Mouse (Mus musculus) lung, adult 18-20 months (tissue): ENCODE results near the gene Bud23.
A peak's percentile ranks its signal among the peaks of the same experiment; 100 is the strongest.
"Not testable (repeated sequence)": the region's sequence is repeated elsewhere in the genome, so short reads cannot be mapped to it uniquely, and the experiment has no call there.

Source experiments
- DNase-seq, 2 experiments: peaks; one replicate each; pipeline ENCODE4 v3.0.0; 2022; ENCODE audit warnings: mixed read lengths in 2 of 2

Gene Bud23

DNA sequence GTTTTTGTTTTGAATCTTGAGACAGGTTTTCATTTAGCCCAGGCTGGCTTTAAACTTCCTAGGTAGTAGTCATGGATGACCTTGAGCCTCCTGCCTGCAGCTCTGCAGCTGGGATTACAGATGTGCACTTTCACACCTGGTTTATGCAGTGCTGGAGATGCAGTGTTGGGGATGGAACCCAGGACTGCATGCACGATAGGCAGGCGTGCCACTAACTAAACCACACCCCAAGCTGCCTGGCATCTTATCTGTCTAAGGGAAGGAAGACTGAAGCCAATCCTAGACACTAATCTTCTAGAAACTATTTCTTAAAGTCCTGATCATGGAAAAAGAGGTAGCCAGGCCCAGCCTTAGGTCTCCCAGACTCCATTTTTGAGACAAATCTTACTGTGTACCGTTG, 5.7 kb upstream of the Bud23 start:
- no peak for DNase-seq

DNA sequence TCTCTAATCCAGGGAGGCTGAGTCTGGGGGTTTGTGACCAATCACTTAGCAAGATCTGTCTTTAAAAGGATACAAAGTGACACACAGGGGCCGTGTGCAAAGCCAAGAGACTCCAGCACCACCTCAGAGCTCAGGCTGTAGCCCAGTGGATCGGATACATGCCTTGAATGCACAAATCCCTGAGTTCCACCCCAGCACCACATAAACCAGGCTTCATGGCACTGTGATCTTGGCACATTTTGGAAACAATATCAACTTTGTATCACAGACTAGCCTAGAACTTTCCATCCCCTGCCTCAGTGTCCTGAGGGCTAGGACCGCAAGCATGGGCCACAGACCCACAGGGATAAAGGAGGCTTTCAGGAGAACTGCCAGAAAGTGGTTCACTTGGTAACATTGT, 1.2 kb upstream of the Bud23 start:
- DNase-seq: no peak

GRCm38 (mm10) chr5:135064382-135064766, 385 bp downstream of the Bud23 start:
- DNase-seq: no peak

GRCm38 (mm10) chr5:135063629-135064381, 954 bp downstream of the Bud23 start, which contains the start of gene Dnajc30:
Dnajc30 (plus strand) TSS chr5:135064202.
- DNase-seq: peak; percentile 96 to 97

DNA sequence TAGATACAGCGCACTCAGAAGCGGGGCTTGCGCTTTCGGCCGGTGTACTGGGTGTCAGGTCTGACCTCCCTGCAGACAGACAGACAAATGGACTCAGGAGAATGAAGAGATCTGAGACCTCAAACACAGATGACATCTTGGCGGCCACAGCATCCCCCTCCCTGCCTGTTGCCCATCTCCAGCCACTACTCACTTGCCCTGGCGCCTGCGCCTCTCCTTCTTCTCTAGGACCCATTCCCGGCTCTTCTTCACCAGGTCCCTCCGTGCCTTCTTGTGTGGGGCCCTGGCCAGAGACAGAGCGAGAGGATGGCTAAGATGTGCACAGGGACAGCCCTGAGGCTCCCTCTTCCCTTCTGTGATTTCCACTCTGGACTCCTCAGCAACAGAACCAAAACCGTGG, 11.4 kb downstream of the Bud23 start:
- DNase-seq: no peak

GRCm38 (mm10) chr5:135049268-135049667, 15.5 kb downstream of the Bud23 start:
- DNase-seq: not testable (repeated sequence)

DNA sequence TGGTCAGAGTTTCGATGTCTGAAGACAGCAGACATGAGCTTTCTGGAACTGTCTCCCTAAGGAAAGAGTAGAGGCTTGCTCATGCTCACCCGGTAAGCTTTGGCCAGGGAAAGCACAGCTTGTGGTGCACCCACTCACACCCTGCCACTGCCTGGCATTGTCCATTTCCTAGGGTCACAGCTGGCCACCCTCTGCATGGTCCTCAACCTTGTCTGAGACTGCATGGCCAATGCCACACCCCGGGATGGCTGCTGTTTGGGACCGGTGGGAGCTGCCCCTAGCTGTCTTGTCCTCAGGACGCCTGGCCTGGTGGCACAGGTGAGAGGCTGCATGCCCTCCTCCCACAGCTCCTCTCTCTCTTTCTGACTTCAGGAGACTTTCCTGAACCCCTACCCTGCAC, 16.2 kb downstream of the Bud23 start:
- DNase-seq: no peak

GRCm38 (mm10) chr5:135044575-135044974, 20.2 kb downstream of the Bud23 start:
- DNase-seq: no peak

GRCm38 (mm10) chr5:135042105-135042788, 22.5 kb downstream of the Bud23 start:
- no peak for DNase-seq

GRCm38 (mm10) chr5:135040777-135041176, 24.0 kb downstream of the Bud23 start:
- DNase-seq: no peak

DNA sequence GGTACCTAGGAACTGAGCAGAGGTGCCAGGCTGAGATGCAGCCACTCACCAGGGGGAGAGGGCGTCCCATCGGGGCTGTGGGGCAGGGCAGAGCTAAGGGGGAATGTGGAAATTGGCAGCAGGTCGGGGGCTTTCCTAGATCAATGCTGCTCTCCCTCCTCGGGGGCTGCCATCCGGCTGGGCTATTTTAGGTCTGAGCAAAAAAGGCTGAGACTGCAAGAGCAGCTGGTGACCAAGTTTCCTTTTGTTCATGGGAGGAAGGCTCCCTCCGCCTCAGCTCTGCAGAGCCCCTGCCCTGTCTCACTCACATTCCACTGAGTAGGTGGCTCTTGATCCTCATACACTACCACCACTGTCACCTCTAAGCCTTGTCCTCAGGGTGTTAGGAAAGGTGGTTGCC, 24.7 kb downstream of the Bud23 start:
- DNase-seq: no peak

- no peak for DNase-seq
Observed at GRCm38 (mm10) chr5:135039541-135039940, 25.2 kb downstream of the Bud23 start.

DNA sequence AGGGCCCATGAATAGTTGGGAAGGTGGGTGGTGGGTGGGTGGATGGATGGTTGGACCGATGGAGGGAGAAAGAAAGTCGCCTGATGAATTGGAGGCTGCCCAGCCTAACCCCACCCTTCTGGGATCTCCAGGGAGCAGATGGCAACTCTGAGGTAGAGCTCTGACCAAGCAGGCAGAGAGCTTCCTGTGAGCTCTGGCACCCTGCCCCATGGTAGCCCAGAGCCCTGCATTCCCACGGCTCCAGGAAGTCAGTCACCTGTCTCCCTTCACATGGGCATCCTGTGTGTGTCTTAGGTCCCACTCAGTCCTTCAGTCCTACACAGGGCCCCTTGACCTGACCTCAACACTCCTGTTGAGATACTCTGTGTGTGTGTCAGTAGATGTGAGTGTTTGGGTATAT, 26.8 kb downstream of the Bud23 start:
- DNase-seq: no peak

- DNase-seq: no peak
Observed at GRCm38 (mm10) chr5:135035608-135036359, 29.0 kb downstream of the Bud23 start.

DNA sequence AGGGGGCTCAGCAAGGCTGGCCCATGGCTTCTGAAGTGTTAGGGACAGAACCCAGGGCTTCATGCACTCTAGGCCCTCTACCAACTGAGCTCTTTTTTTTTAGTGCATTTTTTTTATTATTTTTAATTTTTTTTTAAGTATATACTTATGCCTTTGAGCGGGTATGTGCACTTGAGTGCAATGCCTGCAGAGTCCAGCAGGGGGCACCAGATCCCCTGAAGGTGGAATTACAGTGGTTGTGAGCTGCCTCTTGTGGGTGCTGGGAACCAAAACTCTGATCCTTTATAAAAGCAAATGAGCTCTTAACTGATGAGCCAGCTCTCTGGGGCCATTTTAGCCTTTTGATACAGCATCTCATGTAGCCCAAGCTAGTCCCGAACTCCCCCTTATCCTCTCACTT, 30.2 kb downstream of the Bud23 start:
- no peak for DNase-seq

- DNase-seq: no peak
Observed at GRCm38 (mm10) chr5:135032581-135032980, 32.2 kb downstream of the Bud23 start.

DNA sequence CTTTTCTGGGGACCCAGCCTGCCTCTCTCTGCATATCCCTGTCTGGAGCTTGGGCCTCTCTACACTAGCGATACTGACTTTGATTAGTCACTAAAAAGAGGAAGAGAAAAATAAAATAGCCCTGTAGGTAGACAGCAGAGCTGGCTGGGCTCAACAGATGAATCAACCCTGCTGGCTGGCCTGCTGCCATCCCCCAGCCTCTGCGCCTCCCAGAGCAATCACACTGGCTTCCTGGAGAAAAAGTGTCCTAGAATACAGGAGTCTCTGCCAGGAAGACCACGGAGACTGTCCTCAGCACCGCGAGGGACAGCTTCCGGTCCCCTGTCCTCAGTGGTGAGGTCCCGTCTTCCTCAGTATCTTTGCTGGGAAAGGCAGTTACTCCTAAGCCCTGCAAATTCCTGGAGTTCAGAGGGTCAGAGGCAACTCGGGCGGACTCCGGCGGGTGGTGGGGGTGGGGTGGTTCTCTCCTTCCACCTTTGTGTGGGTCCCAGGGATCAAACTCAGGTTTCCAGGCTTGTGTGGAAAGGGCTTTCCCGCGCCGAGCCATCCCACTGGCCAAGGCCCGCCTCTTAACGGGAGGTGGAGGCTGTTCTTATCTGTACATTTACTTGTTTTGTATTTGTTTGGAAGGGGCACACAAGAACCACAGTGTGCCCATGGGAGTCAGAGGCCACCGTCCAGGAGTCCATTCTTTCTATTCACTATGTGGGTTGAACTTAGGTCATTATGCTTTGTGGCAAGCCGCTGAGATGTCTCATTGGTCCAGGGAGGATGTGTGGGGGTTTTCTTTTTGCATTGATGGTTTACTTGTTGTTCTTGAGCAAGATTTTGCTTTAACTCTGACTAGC, 35.5 kb downstream of the Bud23 start:
- no peak for DNase-seq

DNA sequence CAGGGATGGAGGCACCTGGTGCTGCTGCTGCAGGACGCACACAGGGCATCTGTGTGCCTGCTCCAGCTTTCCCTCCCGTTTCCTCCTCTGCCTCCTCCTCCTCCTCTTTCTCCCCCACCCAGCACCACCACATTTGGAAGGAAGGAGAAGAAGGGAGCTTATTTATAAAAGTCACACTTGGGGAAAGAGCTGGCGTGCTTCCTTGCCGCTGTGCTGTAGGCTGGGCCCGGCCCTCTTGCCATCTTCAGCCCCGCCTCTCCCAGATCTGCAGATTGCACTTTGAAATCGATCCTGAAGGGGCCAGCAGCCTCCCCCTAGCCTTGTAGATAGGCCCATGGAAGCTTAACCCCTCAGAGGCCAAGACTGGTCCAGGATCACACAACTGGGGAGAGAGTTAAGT, 38.9 kb downstream of the Bud23 start:
- DNase-seq: no peak

DNA sequence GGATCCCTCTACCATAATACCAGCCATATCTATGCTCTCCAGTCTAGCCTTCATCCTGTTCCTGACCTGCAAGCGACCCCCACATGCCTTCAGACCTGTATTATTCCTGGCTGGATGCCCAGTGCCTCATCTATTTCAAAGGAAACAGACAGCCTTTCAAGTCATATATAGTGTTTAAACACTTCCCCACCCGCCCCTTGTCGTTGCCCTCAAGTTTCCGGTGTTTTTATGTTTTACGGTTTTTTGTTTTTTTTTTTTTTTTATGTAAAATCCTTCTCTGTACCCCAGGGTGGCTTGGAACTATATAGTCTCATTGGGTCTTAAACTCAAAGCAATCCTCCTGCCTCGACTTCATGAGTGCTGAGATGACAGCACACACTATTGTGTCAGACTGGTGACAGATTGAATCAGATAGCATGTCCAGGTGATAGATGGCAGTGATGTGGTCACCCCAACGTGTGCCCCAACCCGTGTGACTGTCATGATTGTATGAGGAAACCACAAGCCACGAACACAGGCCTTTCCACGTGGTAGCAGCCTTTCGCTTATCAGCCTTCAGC, 40.0 kb downstream of the Bud23 start:
- no peak for DNase-seq

- DNase-seq: peak; percentile 89 to 93
Observed at GRCm38 (mm10) chr5:135023344-135024173, 41.2 kb downstream of the Bud23 start, which contains the start of gene Stx1a. Stx1a (plus strand) TSS chr5:135023482.

DNA sequence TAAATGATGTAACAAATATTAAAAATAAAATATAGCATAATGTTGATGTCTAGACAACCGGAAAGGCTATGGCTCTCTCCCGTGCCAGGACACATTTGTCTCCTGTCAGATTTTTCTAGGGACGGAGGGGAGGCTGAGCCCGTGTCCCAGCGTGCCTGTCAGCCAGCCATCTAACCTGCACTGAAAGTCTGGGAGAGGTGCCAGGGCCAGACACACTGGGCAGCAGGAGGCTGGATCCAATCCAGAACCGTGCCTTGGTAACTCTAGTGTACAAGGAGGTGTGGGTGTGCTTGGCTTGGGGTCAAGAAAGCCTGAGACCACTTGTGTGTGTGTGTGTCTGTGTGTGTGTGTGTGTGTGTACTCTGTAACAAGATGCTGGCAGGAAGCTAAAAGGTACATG, 42.9 kb downstream of the Bud23 start:
- peak; percentile 86 to 93 for DNase-seq
